Mouse (Mus musculus) liver, embryonic 15.5 days (tissue): ENCODE results near the gene Krt80. TPM values are rescaled to one million over a fixed set of nuclear protein-coding genes. Genes with fewer than 3 reads are reported as not detected.

Source experiments
- ATAC-seq: fragments of 200-750 bp; cut with Nextera tagmentation; 2 replicates; pipeline ENCODE4 v1.8.0; 2017; ENCODE audit warnings: moderate number of reproducible peaks, mild to moderate bottlenecking, moderate library complexity; ENCODE audit not compliant: insufficient read depth
- H3K27ac ChIP-seq: fragments of 300-500 bp; sonication (generic); replicated peaks from 2 replicates; pipeline ENCODE4 v1.5.1; 2015; ENCODE audit warnings: mild to moderate bottlenecking, inconsistent platforms
- H3K27me3 ChIP-seq: fragments of 300-500 bp; sonication (generic); 2 replicates; pipeline ENCODE4 v1.6.1; 2015; ENCODE audit warnings: mild to moderate bottlenecking, inconsistent platforms
- H3K36me3 ChIP-seq: fragments of 300-500 bp; sonication (generic); replicated peaks from 2 replicates; pipeline ENCODE4 v1.6.1; 2015; ENCODE audit warnings: moderate library complexity, mild to moderate bottlenecking, inconsistent platforms
- H3K4me1 ChIP-seq: fragments of 300-500 bp; sonication (generic); replicated peaks from 2 replicates; pipeline ENCODE4 v1.6.1; 2015; ENCODE audit warnings: inconsistent platforms
- H3K4me2 ChIP-seq: fragments of 300-500 bp; sonication (generic); 2 replicates; pipeline ENCODE4 v1.6.1; 2015; ENCODE audit warnings: moderate library complexity, mild to moderate bottlenecking, inconsistent platforms
- H3K4me3 ChIP-seq: fragments of 300-500 bp; sonication (generic); replicated peaks from 2 replicates; pipeline ENCODE4 v1.5.1; 2015; ENCODE audit warnings: mild to moderate bottlenecking, inconsistent platforms
- H3K9ac ChIP-seq: fragments of 300-500 bp; sonication (generic); 2 replicates; pipeline ENCODE4 v1.6.1; 2015; ENCODE audit warnings: moderate library complexity, mild to moderate bottlenecking, inconsistent platforms
- H3K9me3 ChIP-seq: fragments of 300-500 bp; sonication (generic); replicated peaks from 2 replicates; pipeline ENCODE4 v1.6.1; 2016; ENCODE audit warnings: inconsistent platforms
- WGBS: fragments of 180-500 bp; shearing (Covaris S2); methylation state at CpG from one replicate; pipeline ENCODE4 v1.1.7; 2015; ENCODE audit warnings: mixed read lengths; ENCODE audit not compliant: insufficient replicate concordance; 5-methylcytosine and 5-hydroxymethylcytosine counted together
- polyA plus RNA-seq: library from polyadenylated mRNA; unstranded; fragments of >200 nt; fragmentation: Nextera tagmentation; extraction: Ambion mirVana; gene quantifications from 2 replicates; pipeline ENCODE4 v1.2.1, GENCODE M21; 2015

The Krt80 gene
- polyA plus RNA-seq, 1 experiment from 2014 or later: 0.44 TPM

- 61% methylated on average over 4 of the region's 4 CpGs for WGBS
- Histone ChIP-seq H3K27ac (no peak overlapping the region), H3K4me3 (no peak overlapping the region), H3K36me3 (no peaks in the 10 kb centered on the region), H3K4me1 (no peaks in the 10 kb centered on the region), H3K9ac (no peak overlapping the region), H3K27me3 (no peaks in the 10 kb centered on the region), H3K4me2 (no peak overlapping the region), H3K9me3 (no peaks in the 10 kb centered on the region)
- no peak for ATAC-seq
Observed at GRCm38 (mm10) chr15:101365721-101366120, 4.2 kb downstream of the Krt80 start.

GRCm38 (mm10) chr15:101364891-101365671 lies 4.9 kb downstream of the Krt80 start:
- WGBS: 61% methylated on average over 7 of the region's 7 CpGs
- ATAC-seq: no peak
- Histone ChIP-seq H3K27me3 (no peaks in the 10 kb centered on the region), H3K9me3 (no peaks in the 10 kb centered on the region), H3K27ac (no peak overlapping the region), H3K9ac (no peak overlapping the region), H3K36me3 (no peaks in the 10 kb centered on the region), H3K4me2 (no peak overlapping the region), H3K4me3 (no peak overlapping the region), H3K4me1 (no peaks in the 10 kb centered on the region)

- ATAC-seq: no peak
- Histone ChIP-seq H3K9me3 (no peaks in the 10 kb centered on the region), H3K27me3 (no peaks in the 10 kb centered on the region), H3K27ac (no peak overlapping the region), H3K4me2 (no peak overlapping the region), H3K4me1 (no peaks in the 10 kb centered on the region), H3K4me3 (no peak overlapping the region), H3K9ac (no peak overlapping the region), H3K36me3 (no peaks in the 10 kb centered on the region)
- 22% methylated on average over 6 of the region's 6 CpGs for WGBS
Observed at GRCm38 (mm10) chr15:101364425-101364824, 5.5 kb downstream of the Krt80 start.

GRCm38 (mm10) chr15:101363933-101364332 lies 6.0 kb downstream of the Krt80 start:
- Histone ChIP-seq H3K4me1 (no peaks in the 10 kb centered on the region), H3K27ac (no peak overlapping the region), H3K4me3 (no peak overlapping the region), H3K27me3 (no peaks in the 10 kb centered on the region), H3K4me2 (no peak overlapping the region), H3K36me3 (no peaks in the 10 kb centered on the region), H3K9ac (no peak overlapping the region), H3K9me3 (no peaks in the 10 kb centered on the region)
- no peak for ATAC-seq
- 58% methylated on average over 6 of the region's 6 CpGs for WGBS

- WGBS: 43% methylated on average over 4 of the region's 4 CpGs
- ATAC-seq: no peak
- Histone ChIP-seq H3K4me1 (no peaks in the 10 kb centered on the region), H3K27ac (no peak overlapping the region), H3K36me3 (no peaks in the 10 kb centered on the region), H3K4me2 (no peak overlapping the region), H3K9me3 (no peaks in the 10 kb centered on the region), H3K27me3 (no peaks in the 10 kb centered on the region), H3K9ac (no peak overlapping the region), H3K4me3 (no peak overlapping the region)
Observed at GRCm38 (mm10) chr15:101362393-101363010, 7.5 kb downstream of the Krt80 start.

GRCm38 (mm10) chr15:101355382-101355786 lies 14.6 kb downstream of the Krt80 start:
- Histone ChIP-seq H3K27ac (no peak overlapping the region), H3K4me1 (no peaks in the 10 kb centered on the region), H3K27me3 (no peaks in the 10 kb centered on the region), H3K9me3 (no peaks in the 10 kb centered on the region), H3K4me2 (no peak overlapping the region), H3K9ac (no peak overlapping the region), H3K4me3 (no peak overlapping the region), H3K36me3 (no peaks in the 10 kb centered on the region)
- 67% methylated on average over 4 of the region's 4 CpGs for WGBS
- ATAC-seq: no peak

- ATAC-seq: no peak
- Histone ChIP-seq H3K27ac (no peak overlapping the region), H3K4me3 (no peak overlapping the region), H3K4me2 (no peak overlapping the region), H3K4me1 (no peaks in the 10 kb centered on the region), H3K9ac (no peak overlapping the region), H3K36me3 (no peaks in the 10 kb centered on the region), H3K27me3 (no peaks in the 10 kb centered on the region), H3K9me3 (no peaks in the 10 kb centered on the region)
- 52% methylated on average over 10 of the region's 10 CpGs for WGBS
Observed at GRCm38 (mm10) chr15:101352706-101353465, 17.1 kb downstream of the Krt80 start.

- no peak for ATAC-seq
- H3K9me3 ChIP-seq: no peaks in the 10 kb centered on the region
- H3K4me2 ChIP-seq: no peak overlapping the region
- 63% methylated on average over 13 of the region's 13 CpGs for WGBS
- no peaks in the 10 kb centered on the region for H3K36me3 ChIP-seq
- no peak overlapping the region for H3K4me3 ChIP-seq
- H3K4me1 ChIP-seq: no peaks in the 10 kb centered on the region
- H3K9ac ChIP-seq: no peak overlapping the region
- H3K27ac ChIP-seq: no peak overlapping the region
- H3K27me3 ChIP-seq: no peaks in the 10 kb centered on the region
Observed at GRCm38 (mm10) chr15:101352047-101352446, 17.9 kb downstream of the Krt80 start.

GRCm38 (mm10) chr15:101341797-101342515 lies 28.0 kb downstream of the Krt80 start:
- no peak overlapping the region for H3K4me2 ChIP-seq
- no peaks in the 10 kb centered on the region for H3K4me1 ChIP-seq
- H3K27ac ChIP-seq: no peak overlapping the region
- H3K9me3 ChIP-seq: no peaks in the 10 kb centered on the region
- H3K9ac ChIP-seq: no peak overlapping the region
- H3K36me3 ChIP-seq: no peaks in the 10 kb centered on the region
- ATAC-seq: no peak
- 49% methylated on average over 5 of the region's 5 CpGs for WGBS
- H3K4me3 ChIP-seq: no peak overlapping the region
- H3K27me3 ChIP-seq: peaks cover 10% of the 10 kb centered on the region; the same call in 1 of the 2 replicates

- WGBS: 0% methylated on average over 2 of the region's 2 CpGs
- ATAC-seq: no peak
- H3K27me3 ChIP-seq: peaks cover 18% of the 10 kb centered on the region; the same call in 1 of the 2 replicates
- H3K9ac ChIP-seq: no peak overlapping the region
- no peak overlapping the region for H3K27ac ChIP-seq
- H3K4me2 ChIP-seq: no peak overlapping the region
- no peak overlapping the region for H3K4me3 ChIP-seq
- no peaks in the 10 kb centered on the region for H3K9me3 ChIP-seq
- H3K4me1 ChIP-seq: 0 out of 2 replicates have a peak, but pooled peaks cover 7% of the 10 kb centered on the region
- H3K36me3 ChIP-seq: no peaks in the 10 kb centered on the region
Observed at GRCm38 (mm10) chr15:101339537-101339936, 30.4 kb downstream of the Krt80 start.
